ENCODE assay signal across 11 mouse cellular contexts in genomic region chr16:10781862-10782371, GRCm38 (mm10). TPM values are rescaled to one million over a fixed set of nuclear protein-coding genes. Genes with fewer than 3 reads are reported as not detected.
A peak's percentile ranks its signal among the peaks of the same experiment; 100 is the strongest.
DNase-seq lines count a peak whose midpoint lies in the region; ATAC-seq and TF ChIP-seq lines count a peak whose summit lies in the region.
"Had no signal": no experiment of that assay in that cellular context is flagged by ENCODE, and none has a peak within 500 bp of the region (broad histone marks: within the 10 kb centered on the region; RNA-seq: fewer than 3 reads in every experiment).

No protein-coding gene starts in this region.

- no peaks in the 10 kb centered on the region for H3K9me3 ChIP-seq in lung, embryonic 14.5 days (ENCODE audit: low read depth, low read length)
- H3K9me3 ChIP-seq in embryonic facial prominence, embryonic 11.5 days (replicated peaks; ENCODE audit: control insufficient read depth, low read length): no peaks in the 10 kb centered on the region
- no peaks in the 10 kb centered on the region for H3K9me3 ChIP-seq in neural tube, embryonic 15.5 days (replicated peaks)

- peak; percentile 60 for DNase-seq in adrenal gland, adult 2 months
- DNase-seq in adrenal gland, postnatal 14 days: no peak
- DNase-seq in lung, embryonic 14.5 days: peak; percentile 72
- DNase-seq in lung, postnatal 25 days (ENCODE audit: low spot score): no peak
- DNase-seq in embryonic facial prominence, embryonic 11.5 days (ENCODE audit: low spot score): peak; percentile 59
- no peak for DNase-seq in urinary bladder, postnatal 14 days (ENCODE audit: low spot score)
- no peak for DNase-seq in left cerebral cortex, postnatal 36 days (ENCODE audit: low spot score in 2 of 2)
- DNase-seq: B cell, adult 2 months had no signal

- intact Hi-C loops in left cerebral cortex, postnatal 36 days (cut with DNase I): loop anchor here (10.0 kb wide), 1 partner anchor 117 kb away; no protein-coding TSS in a partner anchor

- 36% methylated on average over 9 of the region's 9 CpGs for WGBS in lung, embryonic 14.5 days
- WGBS in embryonic facial prominence, embryonic 11.5 days: 27% methylated on average over 9 of the region's 9 CpGs
- 59% methylated on average over 9 of the region's 9 CpGs for WGBS in neural tube, embryonic 15.5 days

- peak overlapping the region; percentile 98 for H3K4me2 ChIP-seq in lung, embryonic 14.5 days
- H3K4me2 ChIP-seq in embryonic facial prominence, embryonic 11.5 days (ENCODE audit: low read depth, low read length): no peak overlapping the region
- H3K4me2 ChIP-seq in neural tube, embryonic 15.5 days: peak overlapping the region; percentile 90; the same call in 1 of the 2 replicates

- peaks cover 24% of the 10 kb centered on the region for H3K4me1 ChIP-seq in lung, embryonic 14.5 days (ENCODE audit: insufficient read depth)
- H3K4me1 ChIP-seq in embryonic facial prominence, embryonic 11.5 days (ENCODE audit: control insufficient read depth, insufficient read depth, low read length): peaks cover 4% of the 10 kb centered on the region; the same call in 1 of the 2 replicates
- peaks cover 40% of the 10 kb centered on the region for H3K4me1 ChIP-seq in neural tube, embryonic 15.5 days

- H3K36me3 ChIP-seq in lung, embryonic 14.5 days (ENCODE audit: insufficient read depth): no peaks in the 10 kb centered on the region
- H3K36me3 ChIP-seq in embryonic facial prominence, embryonic 11.5 days (replicated peaks; ENCODE audit: control insufficient read depth, insufficient read depth, low read depth, low read length): no peaks in the 10 kb centered on the region
- no peaks in the 10 kb centered on the region for H3K36me3 ChIP-seq in neural tube, embryonic 15.5 days

- 0 out of 2 replicates have a peak overlapping the region, but pooled peaks have one; percentile 32 for H3K9ac ChIP-seq in lung, embryonic 14.5 days
- no peak overlapping the region for H3K9ac ChIP-seq in embryonic facial prominence, embryonic 11.5 days (replicated peaks; ENCODE audit: low read length)
- H3K9ac ChIP-seq in neural tube, embryonic 15.5 days (replicated peaks): no peak overlapping the region

- no peaks in the 10 kb centered on the region for H3K27me3 ChIP-seq in lung, embryonic 14.5 days (ENCODE audit: insufficient read depth, low read length)
- H3K27me3 ChIP-seq in embryonic facial prominence, embryonic 11.5 days (ENCODE audit: control insufficient read depth, insufficient read depth, low read length): no peaks in the 10 kb centered on the region; the same call in 1 of the 2 replicates
- H3K27me3 ChIP-seq in neural tube, embryonic 15.5 days (replicated peaks): peaks cover 8% of the 10 kb centered on the region; the same call in 1 of the 2 replicates

- ATAC-seq in lung, embryonic 14.5 days (ENCODE audit: insufficient read depth): no peak
- no peak for ATAC-seq in embryonic facial prominence, embryonic 11.5 days (replicated peaks; ENCODE audit: insufficient number of reproducible peaks, low FRiP score, low TSS enrichment, low read depth)
- ATAC-seq in neural tube, embryonic 15.5 days (ENCODE audit: low FRiP score): no peak

- H3K4me3 ChIP-seq in lung, embryonic 14.5 days (ENCODE audit: low read depth, low read length): peak overlapping the region; percentile 70; the same call in 1 of the 2 replicates
- no peak overlapping the region for H3K4me3 ChIP-seq in embryonic facial prominence, embryonic 11.5 days (ENCODE audit: low read depth, low read length)
- H3K4me3 ChIP-seq in neural tube, embryonic 15.5 days (replicated peaks): no peak overlapping the region

- peak overlapping the region; percentile 84 for H3K27ac ChIP-seq in lung, embryonic 14.5 days (ENCODE audit: low read depth)
- H3K27ac ChIP-seq in embryonic facial prominence, embryonic 11.5 days (replicated peaks; ENCODE audit: low read depth, low read length): no peak overlapping the region
- H3K27ac ChIP-seq in neural tube, embryonic 15.5 days (replicated peaks): no peak overlapping the region

- no peak for TF ChIP-seq CTCF in lung, embryonic 14.5 days (IDR thresholded peaks at IDR 0.05; ENCODE audit: low read depth)

RNA-seq across cellular contexts. Expression of gene Socs1, which starts 3.4 kb away (rescaled TPM):
- 1 to 10 TPM; 3.0 to 3.8 TPM for total RNA-seq in adrenal gland, adult 2 months (2021)
- 32.1 and 38.2 TPM in 2 replicates for polyA plus RNA-seq in adrenal gland, adult 2 months (2012; rRNA removed)
- total RNA-seq in adrenal gland, postnatal 14 days (2021): 2.4 and 3.7 TPM in 2 replicates
- polyA plus RNA-seq in lung, embryonic 14.5 days (2014; fragmentation: Nextera tagmentation; extraction: Ambion mirVana): 9.1 and 9.3 TPM in 2 replicates
- polyA plus RNA-seq in embryonic facial prominence, embryonic 11.5 days (2014; fragmentation: Nextera tagmentation; extraction: Ambion mirVana): 5.4 and 5.8 TPM in 2 replicates
- polyA plus RNA-seq in neural tube, embryonic 15.5 days (2015; fragmentation: Nextera tagmentation; extraction: Ambion mirVana): 5.7 and 11.9 TPM in 2 replicates
- total RNA-seq in left cerebral cortex, postnatal 36 days (2021): 1 to 10 TPM in 1 of 2 experiments, under 1 TPM in 1; 0.52 to 1.0 TPM

RNA-seq across cellular contexts. Expression of gene Tnp2, which starts 6.5 kb away (rescaled TPM):
- total RNA-seq in adrenal gland, adult 2 months (2021): not detected
- not detected in 2 replicates for polyA plus RNA-seq in adrenal gland, adult 2 months (2012; rRNA removed)
- total RNA-seq in adrenal gland, postnatal 14 days (2021): not detected in 2 replicates
- not detected in 2 replicates for polyA plus RNA-seq in lung, embryonic 14.5 days (2014; fragmentation: Nextera tagmentation; extraction: Ambion mirVana)
- polyA plus RNA-seq in embryonic facial prominence, embryonic 11.5 days (2014; fragmentation: Nextera tagmentation; extraction: Ambion mirVana): not detected in 2 replicates
- polyA plus RNA-seq in neural tube, embryonic 15.5 days (2015; fragmentation: Nextera tagmentation; extraction: Ambion mirVana): not detected in 2 replicates
- total RNA-seq in left cerebral cortex, postnatal 36 days (2021): not detected
- polyA plus RNA-seq: frontal cortex, adult 2 months; liver, embryonic 11.5 days had no signal

RNA-seq across cellular contexts. Expression of gene Prm3, which starts 8.8 kb away (rescaled TPM):
- not detected for total RNA-seq in adrenal gland, adult 2 months (2021)
- polyA plus RNA-seq in adrenal gland, adult 2 months (2012; rRNA removed): not detected in 2 replicates
- total RNA-seq in adrenal gland, postnatal 14 days (2021): not detected in 2 replicates
- polyA plus RNA-seq in lung, embryonic 14.5 days (2014; fragmentation: Nextera tagmentation; extraction: Ambion mirVana): not detected in 2 replicates
- not detected in 2 replicates for polyA plus RNA-seq in embryonic facial prominence, embryonic 11.5 days (2014; fragmentation: Nextera tagmentation; extraction: Ambion mirVana)
- not detected in 2 replicates for polyA plus RNA-seq in neural tube, embryonic 15.5 days (2015; fragmentation: Nextera tagmentation; extraction: Ambion mirVana)
- not detected for total RNA-seq in left cerebral cortex, postnatal 36 days (2021)
- polyA plus RNA-seq: frontal cortex, adult 2 months; liver, embryonic 11.5 days had no signal

RNA-seq across cellular contexts. Expression of gene Prm2, which starts 14.0 kb away (rescaled TPM):
- not detected for total RNA-seq in adrenal gland, adult 2 months (2021)
- 0.19 TPM in 1 of 2 replicates, not detected in the other for polyA plus RNA-seq in adrenal gland, adult 2 months (2012; rRNA removed)
- not detected in 2 replicates for total RNA-seq in adrenal gland, postnatal 14 days (2021)
- polyA plus RNA-seq in lung, embryonic 14.5 days (2014; fragmentation: Nextera tagmentation; extraction: Ambion mirVana): not detected in 2 replicates
- polyA plus RNA-seq in embryonic facial prominence, embryonic 11.5 days (2014; fragmentation: Nextera tagmentation; extraction: Ambion mirVana): not detected in 2 replicates
- polyA plus RNA-seq in neural tube, embryonic 15.5 days (2015; fragmentation: Nextera tagmentation; extraction: Ambion mirVana): not detected in 2 replicates
- total RNA-seq in left cerebral cortex, postnatal 36 days (2021): not detected
- polyA plus RNA-seq: frontal cortex, adult 2 months; liver, embryonic 11.5 days had no signal

RNA-seq across cellular contexts. Expression of gene Prm1, which starts 23.7 kb away (rescaled TPM):
- not detected for total RNA-seq in adrenal gland, adult 2 months (2021)
- polyA plus RNA-seq in adrenal gland, adult 2 months (2012; rRNA removed): not detected in 2 replicates
- not detected in 2 replicates for total RNA-seq in adrenal gland, postnatal 14 days (2021)
- not detected in 2 replicates for polyA plus RNA-seq in lung, embryonic 14.5 days (2014; fragmentation: Nextera tagmentation; extraction: Ambion mirVana)
- polyA plus RNA-seq in embryonic facial prominence, embryonic 11.5 days (2014; fragmentation: Nextera tagmentation; extraction: Ambion mirVana): not detected in 2 replicates
- 0.50 and 0.89 TPM in 2 replicates for polyA plus RNA-seq in neural tube, embryonic 15.5 days (2015; fragmentation: Nextera tagmentation; extraction: Ambion mirVana)
- not detected for total RNA-seq in left cerebral cortex, postnatal 36 days (2021)
- polyA plus RNA-seq: frontal cortex, adult 2 months; liver, embryonic 11.5 days had no signal

Comparison
In these comparisons a context has a peak if more than half of its experiments do, and no peak if none do; other contexts are left out.
1. DNase-seq: peak in adrenal gland, adult 2 months (single experiment), lung, embryonic 14.5 days (single experiment) and embryonic facial prominence, embryonic 11.5 days (single experiment); none in adrenal gland, postnatal 14 days (single experiment), lung, postnatal 25 days (single experiment), urinary bladder, postnatal 14 days (single experiment) and left cerebral cortex, postnatal 36 days (0 of 2).